Mouse (Mus musculus) olfactory bulb, adult 2 months (tissue): Measurements from ENCODE around the gene Pym1. TPM values are rescaled to one million over a fixed set of nuclear protein-coding genes. Genes with fewer than 3 reads are reported as not detected.

Experiments used
- H3K27ac ChIP-seq: fragments of 200-500 bp; 2 replicates; pipeline ENCODE4 v1.5.1; 2012; ENCODE audit warnings: low read depth, low read length; ENCODE audit not compliant: insufficient read depth
- H3K4me1 ChIP-seq: fragments of 200-500 bp; 2 replicates; pipeline ENCODE4 v1.6.1; 2012; ENCODE audit warnings: low read length; ENCODE audit not compliant: control insufficient read depth, insufficient read depth
- H3K4me3 ChIP-seq: fragments of 200-500 bp; 2 replicates; pipeline ENCODE4 v1.5.1; 2012; ENCODE audit warnings: mild to moderate bottlenecking, low read depth, low read length, moderate library complexity; ENCODE audit not compliant: insufficient read depth
- CTCF ChIP-seq: fragments of 200-500 bp; IDR thresholded peaks from 2 replicates; pipeline ENCODE4 v1.5.1; 2012; ENCODE audit warnings: low read depth, mild to moderate bottlenecking, low read length, moderate library complexity; ENCODE audit not compliant: insufficient read depth
- POLR2A ChIP-seq: fragments of 200-500 bp; IDR thresholded peaks from 2 replicates; pipeline ENCODE4 v1.6.1; 2012; ENCODE audit warnings: mild to moderate bottlenecking, low read depth, low read length, moderate library complexity; ENCODE audit not compliant: insufficient read depth
- WGBS: fragments of 180-500 bp; shearing (Covaris S2); methylation state at CpG from one replicate; pipeline ENCODE4 v1.1.7; 2018; 5-methylcytosine and 5-hydroxymethylcytosine counted together
- polyA plus RNA-seq: library from polyadenylated mRNA; stranded (reverse); fragments of >200 nt; gene quantifications from 2 replicates; pipeline ENCODE4 v1.2.4, GENCODE M21; 2012; ENCODE audit warnings: low replicate concordance; ENCODE audit not compliant: missing spikeins, insufficient read depth, insufficient read length

The Pym1 gene
- polyA plus RNA-seq, 1 experiment = not detected

- H3K27ac ChIP-seq = no peak overlapping the region
- 83% methylated on average over 16 of the region's 16 CpGs for WGBS
- H3K4me1 ChIP-seq = peaks cover 28% of the 10 kb centered on the region
- TF ChIP-seq CTCF = no peak
- TF ChIP-seq POLR2A = no peak
- H3K4me3 ChIP-seq = peak overlapping the region; percentile 44
Observed at GRCm38 (mm10) chr10:128801981-128802495, 54.3 kb downstream of the Pym1 start.

- no peak for TF ChIP-seq CTCF
- no peak for TF ChIP-seq POLR2A
Observed at GRCm38 (mm10) chr10:128802956-128803355, 55.3 kb downstream of the Pym1 start.

GRCm38 (mm10) chr10:128803361-128803760, 55.7 kb downstream of the Pym1 start:
- peak overlapping the region; percentile 95 for H3K27ac ChIP-seq
- peak overlapping the region; percentile 58 for H3K4me3 ChIP-seq
- WGBS = 5% methylated on average over 6 of the region's 6 CpGs
- H3K4me1 ChIP-seq = peaks cover 35% of the 10 kb centered on the region
- no peak for TF ChIP-seq POLR2A
- no peak for TF ChIP-seq CTCF

More at GRCm38 (mm10) chr10:128802956-128803355, 55.3 kb downstream of the Pym1 start:
- peaks cover 32% of the 10 kb centered on the region for H3K4me1 ChIP-seq
- WGBS = 31% methylated on average over 4 of the region's 4 CpGs
- H3K27ac ChIP-seq = peak overlapping the region; percentile 78
- H3K4me3 ChIP-seq = peak overlapping the region; percentile 44

- Histone ChIP-seq H3K4me3 (peak within 1 kb of the TSS; percentile 58), H3K4me1 (peaks cover 37% of the 10 kb centered on the region), H3K27ac (peak within 1 kb of the TSS; percentile 95)
- TF ChIP-seq CTCF (no peak), POLR2A (no peak)
- under 1% methylated on average over 14 of the region's 14 CpGs for WGBS
Observed at GRCm38 (mm10) chr10:128803771-128804270, 56.1 kb downstream of the Pym1 start, which contains the start of gene Dnajc14. Dnajc14 (plus strand) TSS chr10:128804062.

- Histone ChIP-seq H3K4me1 (peaks cover 38% of the 10 kb centered on the region), H3K4me3 (peak within 1 kb of the TSS; percentile 58), H3K27ac (peak within 1 kb of the TSS; percentile 95)
- under 1% methylated on average over 28 of the region's 28 CpGs for WGBS
- TF ChIP-seq CTCF (no peak), POLR2A (no peak; the same call in none of the 2 replicates)
Observed at GRCm38 (mm10) chr10:128804271-128805091, 56.8 kb downstream of the Pym1 start, which contains the start of gene Tmem198b. Tmem198b (minus strand) TSS chr10:128804370.

GRCm38 (mm10) chr10:128805092-128806000, 57.7 kb downstream of the Pym1 start:
- Histone ChIP-seq H3K27ac (peak overlapping the region; percentile 73), H3K4me1 (peaks cover 38% of the 10 kb centered on the region), H3K4me3 (peak overlapping the region; percentile 58)
- TF ChIP-seq POLR2A (no peak; the same call in 1 of the 2 replicates), CTCF (no peak)
- under 1% methylated on average over 70 of the region's 70 CpGs for WGBS

- Histone ChIP-seq H3K27ac (no peak overlapping the region), H3K4me3 (peak overlapping the region; percentile 58), H3K4me1 (peaks cover 38% of the 10 kb centered on the region)
- WGBS = 43% methylated on average over 6 of the region's 6 CpGs
- TF ChIP-seq CTCF = no peak
- no peak for TF ChIP-seq POLR2A
Observed at GRCm38 (mm10) chr10:128806086-128806485, 58.4 kb downstream of the Pym1 start.

GRCm38 (mm10) chr10:128807018-128807417, 59.3 kb downstream of the Pym1 start:
- TF ChIP-seq CTCF (no peak), POLR2A (no peak)
- Histone ChIP-seq H3K27ac (no peak overlapping the region), H3K4me1 (peaks cover 31% of the 10 kb centered on the region), H3K4me3 (peak overlapping the region; percentile 16)
- WGBS = 82% methylated on average over 8 of the region's 8 CpGs

Other genes starting within 250 kb of the Pym1 start
- not detected in 2 replicates for gene Myl6b, start 249.2 kb upstream of the Pym1 start, polyA plus RNA-seq
- gene Esyt1, start 222.0 kb upstream of the Pym1 start, polyA plus RNA-seq = not detected in 2 replicates
- gene Zc3h10, start 200.1 kb upstream of the Pym1 start, polyA plus RNA-seq = not detected in 2 replicates
- not detected in 2 replicates for gene Rpl41, start 198.6 kb upstream of the Pym1 start, polyA plus RNA-seq
- gene Pa2g4, start 181.9 kb upstream of the Pym1 start, polyA plus RNA-seq = not detected in 2 replicates
- not detected in 2 replicates for gene Erbb3, start 158.2 kb upstream of the Pym1 start, polyA plus RNA-seq
- gene Rps26, start 121.1 kb upstream of the Pym1 start, polyA plus RNA-seq = not detected in 2 replicates
- not detected in 2 replicates for gene Ikzf4, start 101.9 kb upstream of the Pym1 start, polyA plus RNA-seq
- gene Suox, start 73.8 kb upstream of the Pym1 start, polyA plus RNA-seq = not detected in 2 replicates
- gene Rab5b, start 51.6 kb upstream of the Pym1 start, polyA plus RNA-seq = not detected in 2 replicates
- gene Pmel, start 43.7 kb upstream of the Pym1 start, polyA plus RNA-seq = not detected in 2 replicates
- gene Cdk2, start 42.9 kb upstream of the Pym1 start, polyA plus RNA-seq = not detected in 2 replicates
- gene Dgka, start 3.0 kb upstream of the Pym1 start, polyA plus RNA-seq = 167 TPM in 1 of 2 replicates, not detected in the other
- gene Mmp19, start 43.0 kb downstream of the Pym1 start, polyA plus RNA-seq = not detected in 2 replicates
- not detected in 2 replicates for gene Dnajc14, start 56.2 kb downstream of the Pym1 start, polyA plus RNA-seq
- gene Tmem198b, start 56.5 kb downstream of the Pym1 start, polyA plus RNA-seq = not detected in 2 replicates
- gene Sarnp, start 69.4 kb downstream of the Pym1 start, polyA plus RNA-seq = not detected in 2 replicates
- not detected in 2 replicates for gene Ormdl2, start 73.8 kb downstream of the Pym1 start, polyA plus RNA-seq
- gene Gdf11, start 143.8 kb downstream of the Pym1 start, polyA plus RNA-seq = not detected in 2 replicates
- gene Cd63, start 153.1 kb downstream of the Pym1 start, polyA plus RNA-seq = not detected in 2 replicates
- not detected in 2 replicates for gene Rdh5, start 175.0 kb downstream of the Pym1 start, polyA plus RNA-seq
- not detected in 2 replicates for gene Bloc1s1, start 176.1 kb downstream of the Pym1 start, polyA plus RNA-seq
- gene Itga7, start 185.9 kb downstream of the Pym1 start, polyA plus RNA-seq = not detected in 2 replicates
- not detected in 2 replicates for gene Mettl7b, start 213.1 kb downstream of the Pym1 start, polyA plus RNA-seq
- gene Olfr9, start 241.5 kb downstream of the Pym1 start, polyA plus RNA-seq = not detected in 2 replicates